Mouse (Mus musculus): ENCODE data around the gene Fam135a. TPM values are rescaled to one million over a fixed set of nuclear protein-coding genes. Genes with fewer than 3 reads are reported as not detected.

Gene Fam135a
- polyA plus RNA-seq, 1 experiment = 3.9 TPM

DNA sequence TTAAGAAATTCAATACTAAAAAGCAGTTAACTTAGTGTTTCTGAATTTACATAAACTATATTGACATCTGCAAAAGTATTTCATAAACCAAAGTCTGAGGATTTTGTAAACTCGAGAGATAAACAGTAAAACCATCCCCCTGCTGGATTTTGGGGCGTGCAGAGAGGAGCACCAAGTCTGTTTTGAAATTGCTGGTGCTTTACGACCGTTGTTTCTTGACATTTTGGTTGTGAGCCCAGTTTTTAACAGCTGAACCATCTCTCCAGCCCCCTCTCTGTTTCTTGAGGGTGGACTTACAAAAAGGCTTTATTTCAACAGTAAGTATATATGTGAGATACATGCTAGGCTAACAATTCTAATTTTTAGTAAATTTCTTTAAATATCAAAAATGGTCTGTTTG, 33.4 kb downstream of the Fam135a start:
- TF ChIP-seq CTCF (IDR thresholded peaks at IDR 0.05; ENCODE audit: control insufficient read depth, insufficient read depth, insufficient read length) (no peak), USF1 (IDR thresholded peaks at IDR 0.05; ENCODE audit: low read depth) (no peak), MYOD1 (IDR thresholded peaks at IDR 0.05; ENCODE audit: control insufficient read depth, insufficient read length, low read depth) (no peak), FOSL1 (IDR thresholded peaks at IDR 0.05; ENCODE audit: insufficient read depth, low read length, poor library complexity, severe bottlenecking) (no peak), MYOG (IDR thresholded peaks at IDR 0.05; ENCODE audit: control insufficient read depth, extremely low read depth, insufficient read length) (no peak), MAX (IDR thresholded peaks at IDR 0.05) (no peak), CEBPB (IDR thresholded peaks at IDR 0.05; ENCODE audit: low read depth) (no peak)
- no peaks in the 10 kb centered on the region for H3K79me3 ChIP-seq (ENCODE audit: low read depth)
- H3K36me3 ChIP-seq (ENCODE audit: control insufficient read depth, insufficient read depth) = no peaks in the 10 kb centered on the region
- no peaks in the 10 kb centered on the region for H3K27me3 ChIP-seq (ENCODE audit: control insufficient read depth, insufficient read depth, insufficient read length)
- H3ac ChIP-seq (ENCODE audit: control insufficient read depth, insufficient read length, low read depth) = no peak overlapping the region
- H3K4me3 ChIP-seq (ENCODE audit: insufficient read depth, poor library complexity, severe bottlenecking) = no peak overlapping the region
- H3K79me2 ChIP-seq (ENCODE audit: control insufficient read depth, insufficient read depth) = no peaks in the 10 kb centered on the region

DNA sequence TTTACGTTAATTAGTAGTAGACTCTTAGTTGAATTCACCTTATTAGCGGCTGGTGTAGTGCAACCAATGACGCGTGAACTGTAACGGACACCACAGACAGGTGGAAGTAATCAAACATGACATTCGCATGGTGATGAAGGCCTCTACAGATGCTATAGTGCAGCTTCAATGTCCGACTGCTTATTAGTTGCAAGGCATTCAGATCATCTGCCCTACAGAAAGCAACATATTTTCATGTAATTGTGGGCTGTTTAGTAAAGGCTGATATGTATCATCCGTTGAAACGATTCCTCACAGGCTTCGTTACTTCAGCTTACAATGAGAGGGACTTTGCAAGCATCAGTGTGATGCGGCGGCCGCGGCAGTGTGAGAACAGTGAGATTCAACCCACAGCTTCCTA, 44.4 kb downstream of the Fam135a start:
- no peak overlapping the region for H3K4me3 ChIP-seq (ENCODE audit: insufficient read depth, poor library complexity, severe bottlenecking)
- peaks cover 12% of the 10 kb centered on the region for H3K36me3 ChIP-seq (ENCODE audit: control insufficient read depth, insufficient read depth)
- TF ChIP-seq MAX (IDR thresholded peaks at IDR 0.05) (no peak), CTCF (IDR thresholded peaks at IDR 0.05; ENCODE audit: control insufficient read depth, insufficient read depth, insufficient read length) (no peak), CEBPB (IDR thresholded peaks at IDR 0.05; ENCODE audit: low read depth) (no peak)
- H3K79me2 ChIP-seq (ENCODE audit: control insufficient read depth, insufficient read depth) = no peaks in the 10 kb centered on the region
- no peak overlapping the region for H3ac ChIP-seq (ENCODE audit: control insufficient read depth, insufficient read length, low read depth)
- no peaks in the 10 kb centered on the region for H3K79me3 ChIP-seq (ENCODE audit: low read depth)
- H3K27me3 ChIP-seq (ENCODE audit: control insufficient read depth, insufficient read depth, insufficient read length) = no peaks in the 10 kb centered on the region

DNA sequence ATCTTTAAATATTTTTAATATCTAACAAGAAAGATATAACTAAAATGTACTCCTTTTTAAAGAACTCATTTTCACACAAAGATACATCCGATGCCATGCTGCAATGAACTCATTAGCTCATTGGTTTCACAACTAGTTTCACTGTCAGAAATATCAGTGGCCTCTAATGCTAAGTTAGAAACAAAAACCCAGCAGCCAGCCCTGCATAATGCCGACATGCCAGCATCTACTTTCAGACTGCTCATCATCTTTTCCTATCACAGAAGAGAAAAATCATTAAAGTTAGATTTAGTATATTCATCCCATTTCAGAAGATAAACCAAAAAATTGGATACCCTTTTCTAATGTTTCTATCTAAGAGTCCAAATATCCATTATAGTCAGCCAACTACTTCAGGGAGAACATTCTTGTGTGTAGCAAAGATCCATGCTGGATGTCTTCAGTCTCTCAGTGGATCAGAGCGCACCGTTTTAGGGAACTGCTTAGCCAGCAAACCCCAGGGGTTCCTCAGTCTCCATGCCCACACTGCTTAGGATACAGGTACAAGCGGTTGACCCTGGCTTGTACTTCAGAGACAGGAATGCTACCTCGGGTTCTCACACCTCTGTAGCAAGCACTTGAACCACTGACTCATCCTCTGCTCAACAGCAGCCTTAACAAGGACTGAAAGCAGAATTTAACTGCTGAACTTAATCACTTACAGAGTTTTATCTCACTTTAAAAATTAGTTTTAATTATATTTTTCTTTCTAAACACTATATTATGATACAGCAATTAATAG, 53.2 kb downstream of the Fam135a start:
- H3K79me2 ChIP-seq (ENCODE audit: control insufficient read depth, insufficient read depth) = no peaks in the 10 kb centered on the region
- peaks cover 3% of the 10 kb centered on the region for H3K36me3 ChIP-seq (ENCODE audit: control insufficient read depth, insufficient read depth)
- no peaks in the 10 kb centered on the region for H3K79me3 ChIP-seq (ENCODE audit: low read depth)
- no peak overlapping the region for H3K4me3 ChIP-seq (ENCODE audit: insufficient read depth, poor library complexity, severe bottlenecking)
- H3ac ChIP-seq (ENCODE audit: control insufficient read depth, insufficient read length, low read depth) = no peak overlapping the region
- H3K27me3 ChIP-seq (ENCODE audit: control insufficient read depth, insufficient read depth, insufficient read length) = no peaks in the 10 kb centered on the region
- no peak for TF ChIP-seq MAX (IDR thresholded peaks at IDR 0.05)
- TF ChIP-seq CEBPB (IDR thresholded peaks at IDR 0.05; ENCODE audit: low read depth) = no peak
- no peak for TF ChIP-seq MYOG (IDR thresholded peaks at IDR 0.05; ENCODE audit: control insufficient read depth, extremely low read depth, insufficient read length)
- TF ChIP-seq FOSL1 (IDR thresholded peaks at IDR 0.05; ENCODE audit: insufficient read depth, low read length, poor library complexity, severe bottlenecking) = no peak
- no peak for TF ChIP-seq MYOD1 (IDR thresholded peaks at IDR 0.05; ENCODE audit: control insufficient read depth, insufficient read length, low read depth)
- no peak for TF ChIP-seq USF1 (IDR thresholded peaks at IDR 0.05; ENCODE audit: low read depth)
- no peak for TF ChIP-seq CTCF (IDR thresholded peaks at IDR 0.05; ENCODE audit: control insufficient read depth, insufficient read depth, insufficient read length)

DNA sequence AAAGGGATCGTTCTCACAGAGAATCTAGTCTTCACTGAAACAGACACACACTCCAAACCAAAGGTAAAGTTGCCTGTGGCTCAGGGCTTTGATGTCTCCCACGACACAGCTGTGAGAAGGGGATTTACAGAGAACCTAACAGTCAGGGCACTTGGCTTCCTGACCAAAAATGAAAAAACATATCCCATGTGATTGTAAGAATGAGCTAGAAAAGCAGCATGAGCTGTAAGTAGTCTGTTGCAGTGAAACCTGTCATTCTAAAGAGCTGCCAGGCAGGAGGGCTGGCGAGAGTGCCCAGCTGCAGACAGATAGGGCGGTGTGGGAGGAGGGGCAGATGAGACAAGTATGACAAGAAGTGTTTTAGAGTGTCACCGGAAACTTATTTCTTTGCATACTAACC, 54.5 kb downstream of the Fam135a start:
- TF ChIP-seq FOSL1 (IDR thresholded peaks at IDR 0.05; ENCODE audit: insufficient read depth, low read length, poor library complexity, severe bottlenecking) (no peak), MYOD1 (IDR thresholded peaks at IDR 0.05; ENCODE audit: control insufficient read depth, insufficient read length, low read depth) (no peak), CTCF (IDR thresholded peaks at IDR 0.05; ENCODE audit: control insufficient read depth, insufficient read depth, insufficient read length) (no peak), MYOG (IDR thresholded peaks at IDR 0.05; ENCODE audit: control insufficient read depth, extremely low read depth, insufficient read length) (no peak), USF1 (IDR thresholded peaks at IDR 0.05; ENCODE audit: low read depth) (no peak), CEBPB (IDR thresholded peaks at IDR 0.05; ENCODE audit: low read depth) (no peak), MAX (IDR thresholded peaks at IDR 0.05) (no peak)
- H3K79me2 ChIP-seq (ENCODE audit: control insufficient read depth, insufficient read depth) = no peaks in the 10 kb centered on the region
- H3K27me3 ChIP-seq (ENCODE audit: control insufficient read depth, insufficient read depth, insufficient read length) = no peaks in the 10 kb centered on the region
- H3ac ChIP-seq (ENCODE audit: control insufficient read depth, insufficient read length, low read depth) = no peak overlapping the region
- no peaks in the 10 kb centered on the region for H3K79me3 ChIP-seq (ENCODE audit: low read depth)
- H3K4me3 ChIP-seq (ENCODE audit: insufficient read depth, poor library complexity, severe bottlenecking) = no peak overlapping the region
- peaks cover 3% of the 10 kb centered on the region for H3K36me3 ChIP-seq (ENCODE audit: control insufficient read depth, insufficient read depth)

DNA sequence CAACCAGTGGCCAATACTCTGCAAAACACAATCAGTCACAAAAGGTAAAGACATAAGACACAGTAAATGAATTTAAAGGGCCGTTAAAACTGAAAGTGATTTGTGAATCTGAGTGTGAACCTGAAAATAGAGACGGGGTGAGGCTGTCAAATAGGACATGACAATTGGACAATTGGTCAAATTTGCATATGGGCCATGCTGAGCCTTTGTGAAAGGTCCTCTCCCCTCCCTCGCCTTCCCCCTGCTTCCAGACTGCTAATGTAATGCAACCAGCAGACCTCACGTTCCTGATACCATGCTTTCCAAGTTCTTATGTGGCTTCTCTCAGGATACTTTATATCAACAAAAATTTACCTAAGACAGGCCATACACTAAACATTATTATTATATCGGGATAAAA, 57.1 kb downstream of the Fam135a start:
- no peak for TF ChIP-seq CTCF (IDR thresholded peaks at IDR 0.05; ENCODE audit: control insufficient read depth, insufficient read depth, insufficient read length)
- TF ChIP-seq CEBPB (IDR thresholded peaks at IDR 0.05; ENCODE audit: low read depth) = no peak
- H3K79me2 ChIP-seq (ENCODE audit: control insufficient read depth, insufficient read depth) = no peaks in the 10 kb centered on the region
- H3ac ChIP-seq (ENCODE audit: control insufficient read depth, insufficient read length, low read depth) = no peak overlapping the region
- no peak overlapping the region for H3K4me3 ChIP-seq (ENCODE audit: insufficient read depth, poor library complexity, severe bottlenecking)
- H3K79me3 ChIP-seq (ENCODE audit: low read depth) = no peaks in the 10 kb centered on the region
- peaks cover 3% of the 10 kb centered on the region for H3K36me3 ChIP-seq (ENCODE audit: control insufficient read depth, insufficient read depth)
- H3K27me3 ChIP-seq (ENCODE audit: control insufficient read depth, insufficient read depth, insufficient read length) = no peaks in the 10 kb centered on the region

DNA sequence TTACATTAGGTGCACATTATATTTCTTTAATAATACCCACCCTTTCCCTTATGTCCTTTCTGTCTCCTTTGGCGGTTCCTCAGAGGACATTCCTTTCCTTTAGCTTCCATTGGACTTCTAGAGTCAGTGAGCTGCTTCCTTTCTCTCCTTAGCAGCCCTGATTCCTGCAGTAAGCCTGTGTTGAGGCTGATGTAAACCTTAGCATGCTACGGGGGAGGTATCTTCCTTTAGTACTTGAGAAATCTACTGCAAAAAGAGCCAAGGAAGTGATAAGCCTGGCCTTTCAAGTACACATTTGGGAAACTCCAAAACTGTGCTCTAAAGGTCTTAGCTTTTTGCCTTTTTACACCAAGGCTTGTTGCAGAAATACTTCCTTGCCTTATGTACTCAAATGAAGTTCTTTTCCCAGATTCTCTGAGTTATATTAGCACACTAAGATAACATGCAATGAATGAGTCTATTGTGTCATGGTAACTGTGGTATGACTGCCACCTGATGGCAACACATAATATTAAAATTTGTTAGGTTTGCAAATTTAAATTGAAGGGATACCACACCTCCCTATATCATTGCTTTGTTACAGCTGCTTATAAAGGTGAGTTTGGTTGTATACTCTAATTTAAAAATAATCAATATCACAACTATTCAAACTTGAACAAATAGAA, 66.2 kb downstream of the Fam135a start:
- peaks cover 11% of the 10 kb centered on the region for H3K36me3 ChIP-seq (ENCODE audit: control insufficient read depth, insufficient read depth)
- H3ac ChIP-seq (ENCODE audit: control insufficient read depth, insufficient read length, low read depth) = no peak overlapping the region
- no peaks in the 10 kb centered on the region for H3K79me3 ChIP-seq (ENCODE audit: low read depth)
- TF ChIP-seq USF1 (IDR thresholded peaks at IDR 0.05; ENCODE audit: low read depth) (no peak), MAX (IDR thresholded peaks at IDR 0.05) (no peak), MYOG (IDR thresholded peaks at IDR 0.05; ENCODE audit: control insufficient read depth, extremely low read depth, insufficient read length) (no peak), FOSL1 (IDR thresholded peaks at IDR 0.05; ENCODE audit: insufficient read depth, low read length, poor library complexity, severe bottlenecking) (no peak), CEBPB (IDR thresholded peaks at IDR 0.05; ENCODE audit: low read depth) (no peak), CTCF (IDR thresholded peaks at IDR 0.05; ENCODE audit: control insufficient read depth, insufficient read depth, insufficient read length) (no peak), MYOD1 (IDR thresholded peaks at IDR 0.05; ENCODE audit: control insufficient read depth, insufficient read length, low read depth) (no peak)
- H3K4me3 ChIP-seq (ENCODE audit: insufficient read depth, poor library complexity, severe bottlenecking) = no peak overlapping the region
- no peaks in the 10 kb centered on the region for H3K27me3 ChIP-seq (ENCODE audit: control insufficient read depth, insufficient read depth, insufficient read length)
- no peaks in the 10 kb centered on the region for H3K79me2 ChIP-seq (ENCODE audit: control insufficient read depth, insufficient read depth)
